8 mouse cellular contexts compared by ENCODE assay signal in the genomic region with DNA sequence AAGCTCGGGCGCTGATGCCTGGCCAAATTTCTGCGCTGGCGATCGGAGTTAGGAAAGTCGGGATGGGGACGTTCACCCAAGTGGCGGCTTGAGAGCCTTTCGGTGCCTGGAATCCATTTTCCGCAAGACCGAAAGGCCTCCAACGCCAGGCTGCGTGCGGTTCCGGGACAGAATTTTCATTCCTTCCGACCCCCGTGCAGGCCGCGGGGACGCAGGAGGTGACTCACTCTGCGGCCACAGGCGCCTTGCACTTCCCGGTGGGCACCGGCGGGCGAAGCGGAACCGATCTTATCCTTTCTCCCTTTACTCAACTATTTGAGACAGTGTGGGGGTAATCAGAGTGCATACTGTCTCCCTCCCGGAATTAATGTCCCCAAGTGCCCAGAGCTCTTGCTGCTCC. TPM values are rescaled to one million over a fixed set of nuclear protein-coding genes. Genes with fewer than 3 reads are reported as not detected.
DNase-seq lines count a peak whose midpoint lies in the region; ATAC-seq and TF ChIP-seq lines count a peak whose summit lies in the region.

No protein-coding gene starts in this region.

- no peak overlapping the region for H3K9ac ChIP-seq in heart, adult 2 months (ENCODE audit: low read depth, low read length)
- H3K9ac ChIP-seq in embryonic facial prominence, embryonic 12.5 days, result peak overlapping the region; percentile 15; the same call in 1 of the 2 replicates
- H3K9ac ChIP-seq in hindbrain, postnatal 0 days (replicated peaks; ENCODE audit: low read length), result no peak overlapping the region
- H3K9ac ChIP-seq in stomach, embryonic 16.5 days (ENCODE audit: low read length), result peak overlapping the region; percentile 61

- H3K36me3 ChIP-seq in heart, adult 2 months (ENCODE audit: control insufficient read depth, insufficient read depth, low read length), result no peaks in the 10 kb centered on the region
- no peaks in the 10 kb centered on the region for H3K36me3 ChIP-seq in embryonic facial prominence, embryonic 12.5 days
- H3K36me3 ChIP-seq in hindbrain, postnatal 0 days (ENCODE audit: insufficient read depth, low read length), result no peaks in the 10 kb centered on the region
- no peaks in the 10 kb centered on the region for H3K36me3 ChIP-seq in stomach, embryonic 16.5 days (ENCODE audit: control insufficient read depth, insufficient read depth, low read length)

- H3K9me3 ChIP-seq in embryonic facial prominence, embryonic 12.5 days, result no peaks in the 10 kb centered on the region
- no peaks in the 10 kb centered on the region for H3K9me3 ChIP-seq in hindbrain, postnatal 0 days (ENCODE audit: low read length)
- H3K9me3 ChIP-seq in stomach, embryonic 16.5 days (replicated peaks; ENCODE audit: control insufficient read depth, low read length), result no peaks in the 10 kb centered on the region

- no peaks in the 10 kb centered on the region for H3K4me1 ChIP-seq in heart, adult 2 months (ENCODE audit: control insufficient read depth, insufficient read depth, low read length)
- H3K4me1 ChIP-seq in embryonic facial prominence, embryonic 12.5 days, result peaks cover 22% of the 10 kb centered on the region
- H3K4me1 ChIP-seq in hindbrain, postnatal 0 days (ENCODE audit: insufficient read depth, low read length), result peaks cover 7% of the 10 kb centered on the region
- H3K4me1 ChIP-seq in stomach, embryonic 16.5 days (ENCODE audit: control insufficient read depth, insufficient read depth, low read length), result peaks cover 31% of the 10 kb centered on the region

- peak overlapping the region; percentile 85 for H3K4me2 ChIP-seq in embryonic facial prominence, embryonic 12.5 days (replicated peaks)
- H3K4me2 ChIP-seq in hindbrain, postnatal 0 days (ENCODE audit: low read depth, low read length), result peak overlapping the region; percentile 51
- H3K4me2 ChIP-seq in stomach, embryonic 16.5 days (ENCODE audit: low read depth, low read length), result peak overlapping the region; percentile 70

- no peak overlapping the region for H3K27ac ChIP-seq in heart, adult 2 months
- H3K27ac ChIP-seq in embryonic facial prominence, embryonic 12.5 days, result no peak overlapping the region
- H3K27ac ChIP-seq in hindbrain, postnatal 0 days, result no peak overlapping the region
- H3K27ac ChIP-seq in stomach, embryonic 16.5 days (ENCODE audit: low read length), result no peak overlapping the region

- H3K27me3 ChIP-seq in heart, adult 2 months (ENCODE audit: control insufficient read depth, insufficient read depth, low read length), result peaks cover 5% of the 10 kb centered on the region
- H3K27me3 ChIP-seq in embryonic facial prominence, embryonic 12.5 days, result peaks cover 36% of the 10 kb centered on the region
- H3K27me3 ChIP-seq in hindbrain, postnatal 0 days (ENCODE audit: insufficient read depth, low read length), result peaks cover 51% of the 10 kb centered on the region
- H3K27me3 ChIP-seq in stomach, embryonic 16.5 days (ENCODE audit: control insufficient read depth, insufficient read depth, low read length), result peaks cover 34% of the 10 kb centered on the region

- 6% methylated on average over 29 of the region's 29 CpGs for WGBS in heart, adult 2 months
- under 1% methylated on average over 29 of the region's 29 CpGs for WGBS in embryonic facial prominence, embryonic 12.5 days
- WGBS in hindbrain, postnatal 0 days, result under 1% methylated on average over 29 of the region's 29 CpGs
- WGBS in stomach, embryonic 16.5 days, result 2% methylated on average over 29 of the region's 29 CpGs

- DNase-seq in heart, adult 2 months, result peak in 1 of 2 experiments; percentile 55
- no peak for DNase-seq in heart, adult 8-10 months (ENCODE audit: low spot score)
- DNase-seq in hindbrain, postnatal 0 days (ENCODE audit: low spot score), result no peak
- DNase-seq in lung, postnatal 10 days, result peak; percentile 11
- DNase-seq in layer of hippocampus, postnatal 10 days (ENCODE audit: low spot score in 2 of 2), result no peak
- no peak for DNase-seq in spleen, postnatal 4 days (ENCODE audit: low spot score in 2 of 2)

- intact Hi-C loops in heart, adult 2 months (cut with DNase I), result loop anchor here (5.0 to 10.0 kb wide), 2 partner anchors 154 to 301 kb away; partner anchors contain the start of gene Cox10

- no peak for TF ChIP-seq EP300 in heart, adult 2 months (IDR thresholded peaks at IDR 0.05; ENCODE audit: insufficient read depth, low read depth, low read length)

- TF ChIP-seq CTCF in heart, adult 2 months (IDR thresholded peaks at IDR 0.05), result no peak
- no peak for TF ChIP-seq CTCF in hindbrain, postnatal 0 days (IDR thresholded peaks at IDR 0.05; ENCODE audit: low read depth)

- peak overlapping the region; percentile 34 for H3K4me3 ChIP-seq in heart, adult 2 months
- H3K4me3 ChIP-seq in embryonic facial prominence, embryonic 12.5 days, result peak overlapping the region; percentile 64
- peak overlapping the region; percentile 15 for H3K4me3 ChIP-seq in hindbrain, postnatal 0 days (ENCODE audit: low read length)
- H3K4me3 ChIP-seq in stomach, embryonic 16.5 days (replicated peaks; ENCODE audit: low read length), result peak overlapping the region; percentile 56

- TF ChIP-seq POLR2A in heart, adult 2 months (IDR thresholded peaks at IDR 0.05; ENCODE audit: insufficient read depth, low read depth, low read length), result no peak

- no peak for ATAC-seq in embryonic facial prominence, embryonic 12.5 days (ENCODE audit: insufficient number of reproducible peaks, insufficient read depth, low FRiP score, low TSS enrichment)
- ATAC-seq in hindbrain, postnatal 0 days, result no peak
- no peak for ATAC-seq in stomach, embryonic 16.5 days (ENCODE audit: insufficient read depth, low FRiP score)

- no peaks in the 10 kb centered on the region for H3K79me2 ChIP-seq in heart, adult 2 months (replicated peaks; ENCODE audit: control insufficient read depth, insufficient read depth, low read length)

RNA-seq across cellular contexts. Expression of gene Hs3st3b1, which starts 1.3 kb away (rescaled TPM):
- total RNA-seq in heart, adult 2 months (2021), result under 1 TPM; 0.77 to 0.94 TPM
- polyA plus RNA-seq in heart, adult 2 months (2012; rRNA removed), result 1.4 and 1.5 TPM in 2 replicates
- 1 to 10 TPM in 1 of 4 experiments, under 1 TPM in 3; 0.66 to 1.0 (median 0.86) TPM for total RNA-seq in heart, adult 8-10 months (2022)
- polyA plus RNA-seq in embryonic facial prominence, embryonic 12.5 days (2016; fragmentation: Nextera tagmentation; extraction: Ambion mirVana), result 21.5 and 22.9 TPM in 2 replicates
- 12.4 and 13.3 TPM in 2 replicates for total RNA-seq in hindbrain, postnatal 0 days (2014; rRNA removed)
- polyA plus RNA-seq in hindbrain, postnatal 0 days (2015; fragmentation: Nextera tagmentation; extraction: Ambion mirVana), result 2.6 and 2.8 TPM in 2 replicates
- polyA plus RNA-seq in stomach, embryonic 16.5 days (2015; fragmentation: Nextera tagmentation; extraction: Ambion mirVana), result 9.4 and 9.6 TPM in 2 replicates
- total RNA-seq in layer of hippocampus, postnatal 10 days (2021), result under 1 TPM; 0.39 to 0.74 TPM

Comparison
In these comparisons a context has a peak if more than half of its experiments do, and no peak if none do; other contexts are left out.
1. H3K9ac ChIP-seq: peak in embryonic facial prominence, embryonic 12.5 days (single experiment) and stomach, embryonic 16.5 days (single experiment); none in heart, adult 2 months (single experiment) and hindbrain, postnatal 0 days (single experiment).
2. Peak in every context shown above with its lines, with median percentiles within 50 percentile points of each other: H3K4me3 ChIP-seq and H3K4me2 ChIP-seq.